Mouse (Mus musculus) kidney, postnatal 25 days (tissue): ENCODE measurements around the gene Slc44a5.

ENCODE experiments used
- DNase-seq, 2 experiments: peaks; one replicate each; pipeline ENCODE4 v3.0.0; 2021; ENCODE audit warnings: mixed read lengths in 2 of 2

Gene Slc44a5

GRCm38 (mm10) chr3:154317651-154318248 is 344.5 kb downstream of the Slc44a5 start:
- DNase-seq = peak in 1 of 2 experiments; percentile 27
